Mouse (Mus musculus) heart, adult 2 months (tissue): ENCODE measurements around the gene Bloc1s6. TPM values are rescaled to one million over a fixed set of nuclear protein-coding genes. Genes with fewer than 3 reads are reported as not detected.
A peak's percentile ranks its signal among the peaks of the same experiment; 100 is the strongest.

ENCODE experiments used
- DNase-seq, 2 experiments: peaks; one replicate each; pipeline ENCODE4 v3.0.0; 2021
- H3K27ac ChIP-seq: fragments of 200-600 bp; 2 replicates; pipeline ENCODE4 v1.8.1; 2022
- H3K27me3 ChIP-seq: fragments of 200-500 bp; 2 replicates; pipeline ENCODE4 v1.6.1; 2012; ENCODE audit warnings: mild to moderate bottlenecking, low read length, inconsistent platforms, mixed read lengths; ENCODE audit not compliant: control insufficient read depth, insufficient read depth
- H3K36me3 ChIP-seq: fragments of 200-500 bp; 2 replicates; pipeline ENCODE4 v1.6.1; 2012; ENCODE audit warnings: low read length, inconsistent platforms; ENCODE audit not compliant: control insufficient read depth, insufficient read depth
- H3K4me1 ChIP-seq: fragments of 200-500 bp; 2 replicates; pipeline ENCODE4 v1.6.1; 2011; ENCODE audit warnings: low read length; ENCODE audit not compliant: control insufficient read depth, insufficient read depth
- H3K4me3 ChIP-seq: fragments of 200-600 bp; 2 replicates; pipeline ENCODE4 v1.8.1; 2022
- H3K79me2 ChIP-seq: fragments of 200-500 bp; replicated peaks from 2 replicates; pipeline ENCODE4 v1.6.1; 2012; ENCODE audit warnings: mild to moderate bottlenecking, inconsistent platforms, low read length, moderate library complexity, mixed read lengths; ENCODE audit not compliant: control insufficient read depth, insufficient read depth
- H3K9ac ChIP-seq: fragments of 200-500 bp; 2 replicates; pipeline ENCODE4 v1.6.1; 2012; ENCODE audit warnings: low read depth, mild to moderate bottlenecking, control low read depth, inconsistent platforms, low read length, mixed read lengths
- CTCF ChIP-seq: fragments of 200-600 bp; IDR thresholded peaks from 2 replicates; pipeline ENCODE4 v1.8.1; 2022; ENCODE audit warnings: antibody characterized with exemption, mild to moderate bottlenecking, moderate library complexity
- EP300 ChIP-seq: fragments of 200-500 bp; IDR thresholded peaks from 2 replicates; pipeline ENCODE4 v1.6.1; 2011; ENCODE audit warnings: low read depth, low read length, control low read depth; ENCODE audit not compliant: insufficient read depth
- POLR2A ChIP-seq: fragments of 200-500 bp; IDR thresholded peaks from 2 replicates; pipeline ENCODE4 v1.6.1; 2011; ENCODE audit warnings: mild to moderate bottlenecking, low read depth, low read length, control low read depth; ENCODE audit not compliant: insufficient read depth
- WGBS: fragments of 180-500 bp; shearing (Covaris S2); methylation state at CpG from one replicate; pipeline ENCODE4 v1.1.7; 2018; 5-methylcytosine and 5-hydroxymethylcytosine counted together
- intact Hi-C: fragments of 180-260 bp; cut with DNase I; formaldehyde crosslinking; loops from one replicate; pipeline ENCODE4 v1.15.1; 2025
- polyA plus RNA-seq: library from polyadenylated mRNA; depleted of rRNA; stranded (reverse); fragments of >200 nt; gene quantifications from 2 replicates; pipeline ENCODE4 v1.2.3, GENCODE M21; 2012
- total RNA-seq, 2 experiments: library from RNA; stranded (reverse); gene quantifications; 2 replicates each; pipeline ENCODE4 v1.2.3; 2021

Bloc1s6 gene
- total and polyA plus RNA-seq, 3 experiments = 26.0 to 29.9 (median 26.7) TPM

DNA sequence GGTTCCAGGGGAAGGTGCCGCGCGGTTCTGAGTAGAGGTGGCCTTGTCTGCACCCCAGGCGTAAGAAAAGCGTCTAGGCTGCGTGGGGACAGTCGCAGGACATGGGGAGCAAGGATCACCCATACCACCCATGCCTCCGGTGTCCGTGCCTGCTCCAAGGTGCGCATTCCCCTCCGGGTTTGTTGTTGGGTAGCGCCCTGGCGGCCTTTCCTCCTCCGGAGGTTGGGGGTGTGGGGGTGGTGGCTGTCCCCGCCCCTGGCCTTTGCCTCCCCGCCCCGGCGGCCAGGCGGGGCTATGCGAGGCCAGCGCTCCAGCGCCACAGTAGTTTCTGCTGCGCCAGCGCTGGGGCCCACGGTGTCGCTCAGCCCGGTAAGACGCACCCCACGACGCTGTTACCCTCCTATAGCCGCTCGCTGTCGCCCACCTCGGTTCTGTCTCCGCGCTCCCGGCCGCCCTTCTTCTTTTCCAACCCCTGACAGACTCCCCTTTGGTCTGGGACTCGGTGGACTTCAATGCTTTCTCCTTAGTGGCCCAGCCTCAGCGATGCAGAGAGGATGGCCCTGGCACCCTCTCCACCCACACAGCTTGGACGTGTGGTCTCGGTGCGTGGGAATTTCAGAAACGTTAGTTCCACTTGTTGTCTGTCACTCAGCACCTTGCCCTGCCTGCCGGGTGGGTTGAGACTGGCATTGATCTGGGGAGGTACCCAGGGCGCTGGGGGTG, 26.9 kb downstream of the Bloc1s6 start, which contains the start of gene Sqor:
Gene Sqor, plus strand, starts transcription at position 167 of the 723 bp plus-strand sequence.
- peak within 1 kb of the TSS; percentile 84 for H3K27ac ChIP-seq
- H3K9ac ChIP-seq = peak within 1 kb of the TSS; percentile 87
- H3K79me2 ChIP-seq = peaks cover 2% of the 10 kb centered on the region; the same call in 1 of the 2 replicates
- intact Hi-C loops = no loop called here
- peaks cover 7% of the 10 kb centered on the region for H3K36me3 ChIP-seq
- H3K4me1 ChIP-seq = peaks cover 10% of the 10 kb centered on the region
- WGBS = under 1% methylated on average over 46 of the region's 46 CpGs
- DNase-seq = peak; percentile 90
- peak within 1 kb of the TSS; percentile 73 for H3K4me3 ChIP-seq
- no peaks in the 10 kb centered on the region for H3K27me3 ChIP-seq
- TF ChIP-seq POLR2A (peak; percentile 93), EP300 (0 out of 2 replicates have a peak, but pooled peaks have one; percentile 22), CTCF (peak; percentile 39)

DNA sequence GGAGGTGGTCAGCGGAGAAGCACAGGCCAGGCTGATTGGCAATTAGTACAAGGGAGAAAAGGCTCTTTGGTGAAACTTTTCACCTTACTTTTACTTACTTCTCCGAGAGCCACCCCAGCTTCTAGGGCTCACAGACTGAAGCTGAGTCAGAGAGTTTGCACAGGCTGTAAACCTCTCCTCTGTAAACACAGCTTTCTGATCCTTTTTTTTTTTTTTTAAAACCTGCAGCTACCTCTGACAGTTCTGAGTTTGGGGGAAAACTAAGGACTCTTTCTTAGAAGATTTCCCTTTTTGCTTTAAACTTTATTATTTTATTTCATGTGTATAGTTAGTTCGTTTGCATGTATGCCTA, 27.5 kb downstream of the Bloc1s6 start:
- peak overlapping the region; percentile 84 for H3K27ac ChIP-seq

DNA sequence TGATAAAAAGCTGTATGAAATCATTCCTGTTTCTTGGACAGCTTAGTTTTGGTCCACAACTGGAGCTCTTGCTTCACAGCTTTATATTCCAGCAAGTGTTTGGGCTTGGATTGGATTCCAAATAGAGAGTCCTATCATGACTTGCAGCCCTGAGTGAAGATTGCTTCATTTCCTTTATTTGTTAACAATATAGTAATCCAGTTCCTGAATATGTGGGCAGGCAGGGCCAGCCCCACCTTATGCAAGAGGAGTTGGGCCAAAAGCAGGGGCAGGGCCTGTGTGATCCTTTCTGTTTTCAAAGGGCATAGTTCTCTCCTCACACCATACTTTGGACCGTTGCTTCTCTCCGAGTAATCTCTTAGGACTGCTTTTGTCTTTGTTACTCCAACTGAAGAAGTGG, 32.7 kb downstream of the Bloc1s6 start:
- H3K4me3 ChIP-seq = no peak overlapping the region
- peaks cover 2% of the 10 kb centered on the region; the same call in 1 of the 2 replicates for H3K79me2 ChIP-seq
- intact Hi-C loops = no loop called here
- H3K4me1 ChIP-seq = peaks cover 9% of the 10 kb centered on the region
- H3K27me3 ChIP-seq = no peaks in the 10 kb centered on the region
- no peak overlapping the region for H3K9ac ChIP-seq
- DNase-seq = peak; percentile 47 to 57
- peak overlapping the region; percentile 40 for H3K27ac ChIP-seq
- TF ChIP-seq EP300 (0 out of 2 replicates have a peak, but pooled peaks have one; percentile 37), CTCF (no peak)
- H3K36me3 ChIP-seq = peaks cover 24% of the 10 kb centered on the region
- 27% methylated on average over 2 of the region's 2 CpGs for WGBS

More for the DNA sequence above, 27.5 kb downstream of the Bloc1s6 start:
- H3K9ac ChIP-seq = peak overlapping the region; percentile 87
- WGBS = 47% methylated on average over 3 of the region's 3 CpGs
- intact Hi-C loops = no loop called here
- H3K79me2 ChIP-seq = peaks cover 2% of the 10 kb centered on the region; the same call in 1 of the 2 replicates
- TF ChIP-seq POLR2A (no peak), EP300 (no peak), CTCF (no peak)
- peaks cover 12% of the 10 kb centered on the region for H3K36me3 ChIP-seq
- H3K27me3 ChIP-seq = no peaks in the 10 kb centered on the region
- DNase-seq = no peak
- H3K4me1 ChIP-seq = peaks cover 11% of the 10 kb centered on the region
- peak overlapping the region; percentile 73 for H3K4me3 ChIP-seq

DNA sequence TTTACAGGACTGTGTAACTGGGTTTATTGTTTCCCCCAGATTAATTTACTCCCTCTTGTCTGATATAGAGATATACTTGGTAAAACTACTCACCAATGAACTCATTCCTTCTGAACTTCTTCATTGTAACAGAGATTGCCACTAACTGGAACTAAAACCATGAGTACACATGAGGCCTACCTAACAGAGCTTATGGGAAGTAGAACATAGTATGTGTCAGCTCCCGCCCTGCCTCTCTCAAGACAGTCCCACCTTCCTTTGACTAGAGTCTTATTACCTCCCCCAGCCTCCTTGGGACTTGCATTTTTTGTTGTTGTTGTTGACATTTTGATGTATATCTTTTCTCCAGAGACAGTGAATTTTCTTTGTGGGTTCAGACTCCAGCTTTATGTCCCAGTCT, 34.6 kb downstream of the Bloc1s6 start:
- Histone ChIP-seq H3K27ac (no peak overlapping the region), H3K79me2 (peaks cover 2% of the 10 kb centered on the region; the same call in 1 of the 2 replicates), H3K4me1 (peaks cover 13% of the 10 kb centered on the region), H3K27me3 (no peaks in the 10 kb centered on the region), H3K9ac (no peak overlapping the region), H3K4me3 (no peak overlapping the region), H3K36me3 (peaks cover 20% of the 10 kb centered on the region)
- TF ChIP-seq POLR2A (no peak), EP300 (no peak), CTCF (no peak)
- intact Hi-C loops = no loop called here
- no peak for DNase-seq
- WGBS = 97% methylated on average over 1 of the region's 1 CpGs

DNA sequence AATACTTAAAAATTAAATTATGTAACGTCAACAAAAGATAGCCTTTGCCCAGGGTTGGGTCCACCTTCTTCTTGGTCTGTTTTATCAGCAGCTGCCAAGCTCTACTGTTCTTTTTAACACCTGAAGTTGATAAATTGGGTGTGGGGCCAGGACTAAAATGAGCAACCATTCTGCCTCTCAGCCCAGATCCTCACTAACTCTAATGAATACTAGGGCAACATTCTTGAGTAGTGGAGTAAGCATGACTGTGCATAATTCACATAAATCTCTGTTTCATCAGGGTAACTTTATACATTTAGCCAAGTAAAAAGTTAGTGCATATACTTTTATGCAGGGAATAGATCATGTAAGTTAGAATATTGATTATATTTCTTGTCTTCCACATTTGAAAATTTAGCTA, 37.2 kb downstream of the Bloc1s6 start:
- H3K79me2 ChIP-seq = peaks cover 3% of the 10 kb centered on the region
- 78% methylated on average over 1 of the region's 1 CpGs for WGBS
- no peak overlapping the region for H3K4me3 ChIP-seq
- H3K36me3 ChIP-seq = peaks cover 18% of the 10 kb centered on the region
- H3K27ac ChIP-seq = no peak overlapping the region
- intact Hi-C loops = no loop called here
- H3K4me1 ChIP-seq = peaks cover 16% of the 10 kb centered on the region
- TF ChIP-seq EP300 = no peak
- TF ChIP-seq POLR2A = no peak
- TF ChIP-seq CTCF = no peak
- no peak overlapping the region for H3K9ac ChIP-seq
- H3K27me3 ChIP-seq = no peaks in the 10 kb centered on the region
- DNase-seq = no peak

DNA sequence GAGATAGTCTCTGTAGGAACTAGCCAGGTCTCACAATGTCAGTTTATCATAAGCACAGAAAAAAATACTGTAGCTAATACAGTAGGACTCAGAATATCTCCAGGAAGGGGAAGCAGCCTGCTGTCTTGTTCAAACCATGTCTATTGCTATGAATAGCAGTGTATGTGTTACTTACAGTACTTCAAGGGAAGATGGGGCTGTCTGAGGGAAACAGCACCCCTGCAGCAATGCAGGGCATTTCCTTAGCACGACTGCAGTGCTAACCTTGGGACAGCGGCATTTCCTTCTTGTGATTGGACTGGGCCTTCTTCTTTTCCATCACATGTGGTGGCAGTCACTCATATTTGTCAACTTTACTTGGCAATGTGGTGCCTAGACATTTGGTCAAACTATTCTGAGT, 38.5 kb downstream of the Bloc1s6 start:
- Histone ChIP-seq H3K4me1 (peaks cover 10% of the 10 kb centered on the region), H3K36me3 (peaks cover 14% of the 10 kb centered on the region), H3K4me3 (no peak overlapping the region), H3K27me3 (no peaks in the 10 kb centered on the region), H3K27ac (no peak overlapping the region), H3K9ac (no peak overlapping the region), H3K79me2 (peaks cover 3% of the 10 kb centered on the region)
- WGBS = 36% methylated on average over 2 of the region's 2 CpGs
- no peak for DNase-seq
- TF ChIP-seq POLR2A = no peak
- TF ChIP-seq CTCF = no peak
- no peak for TF ChIP-seq EP300
- intact Hi-C loops = no loop called here
